Mouse (Mus musculus) gastrocnemius, postnatal 36 days (tissue): ENCODE results near the gene Rapgef4. TPM values are rescaled to one million over a fixed set of nuclear protein-coding genes. Genes with fewer than 3 reads are reported as not detected.

Source experiments
- DNase-seq, 2 experiments: peaks; one replicate each; pipeline ENCODE4 v3.0.0; 2022
- intact Hi-C: fragments of 180-260 bp; cut with DNase I; formaldehyde crosslinking; loops from one replicate; pipeline ENCODE4 v1.15.1; 2025
- total RNA-seq, 2 experiments: library from RNA; stranded (reverse); gene quantifications; 2 replicates each; pipeline ENCODE4 v1.2.3; 2021

The Rapgef4 gene
- total RNA-seq, 2 experiments from 2014 or later: 1.6 to 2.6 TPM

DNA sequence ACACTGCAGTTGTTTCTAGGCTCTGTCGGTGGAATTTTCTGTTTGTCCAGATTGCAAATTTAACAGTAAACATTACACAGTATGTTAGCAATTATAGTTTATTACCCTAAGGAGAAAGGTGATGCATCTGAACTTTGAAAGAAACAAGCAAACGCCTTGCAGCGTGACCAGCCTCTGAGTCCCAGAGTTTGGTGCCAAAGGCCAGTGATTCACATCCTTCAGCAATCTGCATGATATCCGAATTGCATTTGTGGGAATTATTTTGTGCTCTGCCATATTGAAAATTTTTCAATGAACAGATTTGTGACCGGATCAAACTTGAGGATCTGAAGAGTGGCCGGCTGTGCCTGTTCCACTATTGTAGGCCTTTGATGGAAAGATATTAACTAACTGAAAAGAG, 856 bp downstream of the Rapgef4 start:
- DNase-seq: no peak
- intact Hi-C loops: no loop called here

GRCm38 (mm10) chr2:71982868-71983597, 2.0 kb downstream of the Rapgef4 start:
- DNase-seq: no peak
- intact Hi-C loops: no loop called here

DNA sequence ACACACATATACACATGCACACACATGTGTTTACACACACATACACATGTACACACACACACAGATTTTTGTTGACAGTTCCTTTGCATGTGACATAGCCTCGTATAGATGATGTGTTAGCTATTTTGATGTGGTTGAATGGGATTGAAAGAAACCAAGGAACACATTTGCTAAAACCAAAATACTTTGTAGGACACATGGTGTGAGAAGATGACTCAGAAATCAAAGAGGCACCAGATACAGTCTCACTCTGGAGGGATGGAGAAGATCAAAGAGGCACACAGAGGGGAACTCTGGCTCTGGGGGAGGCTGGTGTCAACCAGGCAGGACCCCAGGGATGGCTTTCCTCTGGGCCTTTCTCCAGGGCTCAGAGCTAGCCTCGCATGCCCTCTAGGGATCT, 4.7 kb downstream of the Rapgef4 start:
- DNase-seq: no peak
- intact Hi-C loops: no loop called here

- intact Hi-C loops: no loop called here
- DNase-seq: no peak
Measured at GRCm38 (mm10) chr2:71986276-71986848, 5.3 kb downstream of the Rapgef4 start.

DNA sequence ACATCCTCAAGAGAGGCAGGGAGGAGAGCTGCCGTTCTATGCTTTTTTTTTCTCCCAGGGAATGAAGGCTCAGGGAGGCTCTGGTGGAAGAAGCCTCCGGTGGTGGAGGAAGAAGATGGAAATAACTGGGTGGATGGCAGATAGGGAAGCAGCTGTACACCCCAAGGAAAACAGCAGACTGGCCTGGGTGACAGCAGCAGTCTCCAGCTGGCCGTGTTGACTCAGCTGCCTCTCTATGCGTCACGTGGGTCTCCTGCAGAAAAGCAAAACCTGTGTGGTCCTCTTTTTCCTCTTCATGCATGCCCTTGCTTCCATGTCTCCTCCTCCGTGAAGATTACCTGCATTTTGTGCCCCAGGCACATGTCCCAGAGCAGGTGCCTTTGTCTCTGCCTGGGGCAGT, 7.5 kb downstream of the Rapgef4 start:
- intact Hi-C loops: no loop called here
- no peak for DNase-seq

- intact Hi-C loops: no loop called here
- DNase-seq: no peak
Measured at GRCm38 (mm10) chr2:71992129-71992528, 11.1 kb downstream of the Rapgef4 start.

DNA sequence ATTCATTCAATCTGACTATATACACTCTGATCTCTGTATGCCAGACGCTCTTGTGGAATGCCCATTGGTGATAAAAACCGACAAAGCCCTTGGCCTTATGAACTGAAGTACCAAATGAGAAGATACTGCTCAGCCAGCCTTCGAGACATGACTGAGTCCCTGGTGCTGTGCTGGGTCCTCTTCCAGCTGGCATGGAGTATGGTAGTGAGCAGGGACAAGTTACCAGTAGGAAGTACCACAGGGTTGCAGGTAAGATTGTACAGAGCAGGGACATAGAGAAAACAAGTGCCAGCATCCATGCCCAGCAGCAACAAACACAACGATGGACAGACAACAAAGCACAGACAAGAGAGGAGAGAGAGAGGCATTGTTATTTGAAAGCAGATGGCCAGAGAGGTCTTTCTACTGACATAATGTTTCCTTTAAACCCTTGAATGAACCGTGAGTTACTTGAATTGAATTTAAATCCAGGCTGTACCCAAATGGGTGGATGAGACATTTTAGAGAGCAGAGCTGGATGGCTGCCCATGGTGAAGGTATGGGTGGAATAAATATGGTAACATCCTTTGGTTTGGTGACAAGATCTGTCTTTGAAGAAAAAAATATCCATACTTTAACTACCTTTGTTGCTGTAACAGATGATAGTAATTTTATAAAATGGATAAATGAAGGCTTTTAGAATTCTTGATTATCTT, 12.8 kb downstream of the Rapgef4 start:
- no peak for DNase-seq
- intact Hi-C loops: no loop called here

DNA sequence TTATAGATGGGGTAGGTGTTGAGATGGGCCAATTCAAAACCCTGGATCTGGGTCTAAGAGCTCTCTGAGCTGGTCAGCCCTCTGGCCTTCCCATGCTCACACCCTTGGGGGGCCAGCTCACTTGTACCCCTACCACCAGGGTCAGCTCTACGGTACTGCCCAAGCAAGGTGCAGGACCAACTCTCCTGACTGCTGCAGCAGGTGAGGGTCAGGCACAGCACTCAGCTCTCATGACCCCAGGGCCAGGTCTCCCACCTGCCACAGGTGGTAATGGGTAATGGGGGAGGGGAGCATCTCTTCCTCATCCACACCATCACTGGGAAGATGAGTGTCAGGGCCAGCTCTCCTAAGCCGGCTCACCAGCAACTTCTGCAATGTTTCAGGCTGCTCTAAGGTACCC, 17.5 kb downstream of the Rapgef4 start:
- no peak for DNase-seq

GRCm38 (mm10) chr2:72000102-72000501, 19.1 kb downstream of the Rapgef4 start:
- intact Hi-C loops: no loop called here
- DNase-seq: no peak

More for the DNA sequence above, 17.5 kb downstream of the Rapgef4 start:
- intact Hi-C loops: no loop called here

DNA sequence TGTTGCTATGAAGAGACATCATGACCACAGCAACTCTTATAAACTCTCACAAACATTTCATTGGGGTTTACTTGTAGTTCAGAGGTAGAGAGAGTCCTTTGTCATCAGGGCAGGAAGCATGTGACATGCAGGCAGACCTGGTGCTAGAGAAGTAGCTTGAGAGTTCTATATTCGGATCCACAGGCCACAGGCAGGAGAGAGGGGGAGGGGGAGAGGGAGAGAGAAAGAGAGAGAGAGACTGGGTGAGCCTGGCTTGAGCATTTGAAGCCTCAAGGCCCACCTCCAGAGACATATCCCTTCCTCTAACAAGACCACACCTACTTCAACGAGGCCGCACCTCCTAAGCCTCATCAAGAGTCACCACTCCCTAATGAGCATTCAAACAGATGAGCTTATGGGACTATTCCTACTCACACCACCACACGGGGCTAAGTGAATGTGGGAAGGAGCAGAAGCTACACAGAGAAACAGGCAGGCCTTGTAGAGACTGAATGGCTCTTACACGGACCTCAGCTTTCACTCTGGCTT, 21.9 kb downstream of the Rapgef4 start:
- intact Hi-C loops: no loop called here
- DNase-seq: no peak

DNA sequence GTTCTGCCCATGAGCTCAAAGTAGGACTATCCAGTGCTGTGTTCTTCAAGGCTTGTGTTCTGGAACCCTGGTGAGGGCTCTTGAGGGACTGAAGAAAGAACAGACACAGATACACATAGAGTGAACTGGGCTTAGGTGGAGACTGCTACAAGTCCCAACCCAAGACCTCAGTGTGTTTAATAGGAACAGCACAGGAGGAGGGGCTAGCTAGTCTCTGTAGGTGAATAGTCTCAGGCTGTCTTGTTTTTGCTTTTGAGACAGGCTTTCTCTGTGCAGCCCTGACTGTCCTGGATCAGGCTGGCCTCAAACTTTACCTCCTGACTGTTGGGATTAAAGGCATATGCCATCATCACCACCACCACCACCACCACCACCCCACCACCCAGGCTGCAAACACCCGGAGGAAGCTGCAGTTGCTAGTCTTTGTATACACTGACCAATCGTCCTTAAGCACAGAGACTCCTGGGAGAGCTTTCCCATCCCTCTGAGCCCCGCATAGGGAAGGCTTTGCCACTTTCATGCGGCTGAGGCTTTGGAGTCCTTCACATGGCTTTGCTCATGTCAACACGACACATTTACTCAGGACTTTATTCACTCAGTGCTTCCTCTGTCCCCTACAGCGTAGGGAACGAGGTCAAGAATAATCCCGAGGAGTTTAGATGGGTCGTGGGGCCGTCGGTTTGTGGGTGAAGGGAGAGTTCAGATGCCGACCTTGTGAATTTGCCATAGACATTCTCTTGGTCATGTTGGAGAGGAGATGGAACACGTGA, 22.9 kb downstream of the Rapgef4 start:
- DNase-seq: no peak
- intact Hi-C loops: no loop called here

- intact Hi-C loops: no loop called here
- DNase-seq: no peak
Measured at GRCm38 (mm10) chr2:72005051-72005450, 24.0 kb downstream of the Rapgef4 start.

GRCm38 (mm10) chr2:72009446-72010218, 28.6 kb downstream of the Rapgef4 start:
- no peak for DNase-seq
- intact Hi-C loops: no loop called here

DNA sequence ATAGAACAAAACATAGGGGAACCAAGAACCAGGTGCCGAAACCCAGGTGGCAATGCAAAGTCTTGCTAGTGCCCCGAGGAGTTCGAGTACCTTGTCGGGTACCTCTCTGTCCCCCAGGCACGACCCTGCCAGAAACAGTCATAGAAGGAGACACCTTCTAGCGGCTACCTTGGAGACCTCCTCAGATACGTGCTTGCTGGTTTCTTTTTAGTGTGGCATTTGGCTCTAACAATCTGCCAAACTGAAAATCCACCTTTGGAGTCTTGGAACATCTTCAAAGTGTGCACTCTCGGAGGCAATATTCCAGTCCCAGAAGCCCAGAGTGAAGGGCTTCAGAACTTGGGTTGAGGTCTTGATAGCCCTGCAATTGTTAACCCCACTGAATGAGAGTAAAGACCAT, 34.3 kb downstream of the Rapgef4 start:
- intact Hi-C loops: no loop called here
- DNase-seq: no peak

DNA sequence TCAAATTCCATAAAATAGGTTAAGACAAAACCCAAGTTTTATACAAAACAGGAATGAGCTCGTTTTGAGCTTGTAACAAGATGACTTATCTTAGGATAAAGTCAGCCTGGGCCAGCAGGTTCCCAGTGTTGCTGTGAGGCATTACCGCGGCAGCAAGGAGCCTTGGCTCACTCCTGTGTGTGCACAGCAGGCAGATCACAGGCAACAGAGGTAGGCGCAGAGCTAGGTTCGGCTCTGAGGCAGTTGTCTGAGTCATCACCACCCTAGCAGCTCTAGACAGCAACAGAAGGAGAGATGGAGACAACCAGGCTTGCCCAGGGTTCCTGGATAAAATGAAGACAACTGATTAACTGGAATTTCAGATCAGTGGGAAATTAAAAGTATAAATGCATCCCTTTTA, 35.0 kb downstream of the Rapgef4 start:
- intact Hi-C loops: no loop called here
- DNase-seq: no peak

- no peak for DNase-seq
- intact Hi-C loops: no loop called here
Measured at GRCm38 (mm10) chr2:72017168-72017567, 36.1 kb downstream of the Rapgef4 start.

- no peak for DNase-seq
- intact Hi-C loops: no loop called here
Measured at GRCm38 (mm10) chr2:72018736-72019135, 37.7 kb downstream of the Rapgef4 start.

DNA sequence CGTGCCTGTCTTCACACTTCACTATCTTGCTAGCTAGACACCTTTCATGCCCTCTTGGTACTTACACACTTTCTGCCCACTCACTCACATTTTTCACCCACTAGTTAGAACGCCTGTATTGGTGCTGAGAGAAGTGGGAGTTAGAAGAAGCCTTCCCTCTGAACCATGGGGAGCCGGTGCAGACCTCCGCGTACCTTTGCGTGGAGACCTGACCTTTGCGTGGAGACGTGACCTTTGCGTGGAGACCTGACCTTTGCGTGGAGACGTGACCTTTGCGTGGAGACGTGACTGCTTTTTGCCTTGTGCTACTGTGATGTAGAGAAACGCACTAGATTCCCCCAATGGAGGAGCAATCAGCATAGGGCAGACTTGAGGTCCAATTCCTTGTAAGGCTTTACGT, 39.7 kb downstream of the Rapgef4 start:
- DNase-seq: no peak
- intact Hi-C loops: no loop called here

DNA sequence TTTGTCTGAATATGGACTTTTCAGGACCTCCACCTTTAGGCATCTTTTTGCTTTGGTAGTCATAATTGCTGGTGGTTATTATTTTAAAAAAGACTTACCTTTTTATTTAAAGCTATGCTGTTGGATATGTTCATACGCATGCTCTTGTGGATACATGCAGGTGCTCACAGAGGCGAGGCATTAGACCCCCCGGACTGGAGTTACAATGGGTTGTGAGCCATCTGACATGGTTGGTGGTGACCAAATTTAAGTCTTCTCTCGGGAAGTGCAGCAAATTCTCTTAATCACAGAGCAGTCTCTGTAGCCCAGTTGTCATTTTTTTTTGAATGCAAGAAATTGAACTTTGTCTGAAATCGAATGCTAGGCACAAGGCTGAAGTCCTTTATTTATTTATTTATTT, 40.4 kb downstream of the Rapgef4 start:
- no peak for DNase-seq
- intact Hi-C loops: no loop called here

- DNase-seq: peak in 1 of 2 experiments; percentile 39
- intact Hi-C loops: no loop called here
Measured at GRCm38 (mm10) chr2:72021845-72022244, 40.8 kb downstream of the Rapgef4 start.
